Mouse (Mus musculus): ENCODE results near the gene Ppara. TPM values are rescaled to one million over a fixed set of nuclear protein-coding genes. Genes with fewer than 3 reads are reported as not detected.

Ppara gene
- polyA plus RNA-seq (2017; shearing (Covaris generic)): not detected

GRCm38 (mm10) chr15:85734571-85735033 lies at the start of gene Ppara:
TSS of gene Ppara (plus strand) at chr15:85734983.

GRCm38 (mm10) chr15:85811535-85812277 lies 76.9 kb downstream of the Ppara start, which contains the start of gene Cdpf1:
TSS of gene Cdpf1 (minus strand) at chr15:85811697.

GRCm38 (mm10) chr15:85821203-85822010 lies 86.6 kb downstream of the Ppara start, which contains the start of gene Pkdrej:
TSS of gene Pkdrej (minus strand) at chr15:85821734.

GRCm38 (mm10) chr15:85831954-85832590 lies 97.3 kb downstream of the Ppara start, which contains the start of gene Ttc38:
TSS of gene Ttc38 (plus strand) at chr15:85832306.

Other genes with a start within 250 kb of the Ppara start
- gene 7530416G11Rik, start 231.8 kb upstream of the Ppara start, polyA plus RNA-seq (2017; shearing (Covaris generic)): not detected
- not detected for gene Wnt7b, start 152.5 kb upstream of the Ppara start, polyA plus RNA-seq (2017; shearing (Covaris generic))
- gene Cdpf1, start 76.7 kb downstream of the Ppara start, polyA plus RNA-seq (2017; shearing (Covaris generic)): 39.5 TPM
- not detected for gene Pkdrej, start 86.8 kb downstream of the Ppara start, polyA plus RNA-seq (2017; shearing (Covaris generic))
- 20.7 TPM for gene Ttc38, start 97.3 kb downstream of the Ppara start, polyA plus RNA-seq (2017; shearing (Covaris generic))
- gene Gtse1, start 124.8 kb downstream of the Ppara start, polyA plus RNA-seq (2017; shearing (Covaris generic)): 3.8 TPM
- gene Trmu, start 144.3 kb downstream of the Ppara start, polyA plus RNA-seq (2017; shearing (Covaris generic)): 51.0 TPM